Mouse (Mus musculus): ENCODE results near the gene Lyve1. TPM values are rescaled to one million over a fixed set of nuclear protein-coding genes. Genes with fewer than 3 reads are reported as not detected.
"Not testable (repeated sequence)": the region's sequence is repeated elsewhere in the genome, so short reads cannot be mapped to it uniquely, and the experiment has no call there.

Gene Lyve1
- 2.1 and 2.8 TPM in 2 replicates for polyA plus RNA-seq (2014; fragmentation: Nextera tagmentation; extraction: Ambion mirVana)

DNA sequence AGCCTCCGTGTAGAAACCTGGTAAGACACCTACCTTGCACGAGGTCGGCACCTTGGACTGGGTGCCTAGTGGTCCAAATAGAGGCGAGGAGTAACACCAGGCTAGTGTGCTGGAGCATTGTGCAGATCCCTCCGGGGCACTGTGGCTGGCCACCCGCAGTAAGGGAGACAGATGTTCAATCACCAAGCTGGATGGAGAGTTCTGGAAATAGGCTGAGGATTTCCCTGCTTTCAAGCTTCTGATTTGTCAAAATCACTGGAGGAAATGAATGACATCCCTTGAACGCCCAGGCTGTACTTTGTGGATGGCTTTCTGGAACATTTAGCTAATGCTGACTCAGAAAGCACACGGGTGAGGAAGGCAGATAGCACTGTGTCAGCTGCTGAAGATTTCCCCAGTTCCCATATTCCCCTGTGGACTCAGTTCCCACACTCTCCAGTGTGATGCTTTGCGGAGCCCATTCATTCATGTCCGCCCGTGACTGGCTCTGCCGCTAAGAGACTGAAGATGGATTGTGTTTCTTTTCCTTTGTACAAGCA, at the start of gene Lyve1:
Lyve1 (minus strand) TSS at position 489 of the 539 bp plus-strand sequence.
- no peaks in the 10 kb centered on the region for H3K9me3 ChIP-seq (ENCODE audit: control insufficient read depth, low read length)
- no peak within 1 kb of the TSS for H3K9ac ChIP-seq (ENCODE audit: low read length)
- H3K36me3 ChIP-seq (ENCODE audit: control insufficient read depth, insufficient read depth, low read length), result no peaks in the 10 kb centered on the region
- DNase-seq (ENCODE audit: low spot score) (no peak), ATAC-seq (replicated peaks; ENCODE audit: low FRiP score) (no peak)
- H3K27me3 ChIP-seq (ENCODE audit: control insufficient read depth, insufficient read depth, low read length), result no peaks in the 10 kb centered on the region
- H3K4me3 ChIP-seq (ENCODE audit: low read depth, low read length), result no peak within 1 kb of the TSS
- 83% methylated on average over 12 of the region's 12 CpGs for WGBS
- H3K4me1 ChIP-seq (replicated peaks; ENCODE audit: control insufficient read depth, insufficient read depth, low read length), result 0 out of 2 replicates have a peak, but pooled peaks cover 4% of the 10 kb centered on the region
- no peak within 1 kb of the TSS for H3K27ac ChIP-seq (ENCODE audit: low read depth, low read length)
- H3K4me2 ChIP-seq (ENCODE audit: low read depth, low read length, severe bottlenecking), result no peak within 1 kb of the TSS

DNA sequence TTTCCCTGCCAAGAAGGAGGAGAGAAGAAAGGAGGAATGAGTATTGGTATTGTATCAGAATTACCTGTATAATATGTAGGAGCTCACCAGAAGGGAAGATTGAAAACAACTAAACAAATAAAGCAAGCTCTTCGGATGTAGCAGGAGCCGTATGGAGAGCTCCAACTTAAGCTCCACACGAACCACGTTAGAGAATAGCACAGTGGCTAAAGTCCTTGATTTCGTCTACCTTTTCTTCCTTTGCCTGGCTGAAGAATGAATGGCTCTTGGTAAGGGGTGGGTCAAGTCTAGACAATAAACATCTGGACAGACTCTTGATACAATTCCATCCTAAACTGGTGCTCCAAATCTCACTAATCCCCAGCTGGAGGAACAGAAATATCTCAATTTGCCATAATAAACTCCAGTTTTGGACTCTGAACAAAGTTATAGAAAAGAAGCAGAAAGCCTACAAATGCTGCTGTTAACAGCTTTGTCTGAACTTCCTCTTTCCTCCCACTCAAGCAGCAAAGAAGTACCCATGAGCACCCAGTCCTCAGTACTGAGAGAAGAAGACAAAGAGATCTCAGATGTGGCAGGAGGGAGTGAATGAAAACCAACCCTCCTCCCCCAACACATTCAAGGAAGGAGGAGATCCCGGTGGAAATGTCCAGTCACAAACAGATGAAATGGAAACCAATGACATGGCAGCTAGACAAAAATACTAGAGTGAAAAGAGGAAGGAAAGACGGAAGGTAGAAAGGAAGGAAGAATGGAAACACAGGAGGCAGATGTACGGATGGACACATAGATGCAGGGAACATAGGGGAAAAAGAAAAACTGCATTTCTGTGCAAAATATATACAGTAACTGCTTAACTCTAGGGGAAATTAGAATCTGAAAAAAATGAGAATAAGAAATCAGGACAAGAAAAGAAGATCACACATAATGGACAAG, 45.4 kb upstream of the Lyve1 start:
- DNase-seq (ENCODE audit: low spot score) (no peak), ATAC-seq (replicated peaks; ENCODE audit: low FRiP score) (no peak)
- Histone ChIP-seq H3K9me3 (ENCODE audit: control insufficient read depth, low read length) (no peaks in the 10 kb centered on the region), H3K36me3 (ENCODE audit: control insufficient read depth, insufficient read depth, low read length) (no peaks in the 10 kb centered on the region), H3K4me2 (ENCODE audit: low read depth, low read length, severe bottlenecking) (no peak overlapping the region), H3K4me1 (replicated peaks; ENCODE audit: control insufficient read depth, insufficient read depth, low read length) (no peaks in the 10 kb centered on the region), H3K9ac (ENCODE audit: low read length) (no peak overlapping the region), H3K27me3 (ENCODE audit: control insufficient read depth, insufficient read depth, low read length) (no peaks in the 10 kb centered on the region), H3K4me3 (ENCODE audit: low read depth, low read length) (no peak overlapping the region), H3K27ac (ENCODE audit: low read depth, low read length) (no peak overlapping the region)
- WGBS, result 77% methylated on average over 8 of the region's 8 CpGs

DNA sequence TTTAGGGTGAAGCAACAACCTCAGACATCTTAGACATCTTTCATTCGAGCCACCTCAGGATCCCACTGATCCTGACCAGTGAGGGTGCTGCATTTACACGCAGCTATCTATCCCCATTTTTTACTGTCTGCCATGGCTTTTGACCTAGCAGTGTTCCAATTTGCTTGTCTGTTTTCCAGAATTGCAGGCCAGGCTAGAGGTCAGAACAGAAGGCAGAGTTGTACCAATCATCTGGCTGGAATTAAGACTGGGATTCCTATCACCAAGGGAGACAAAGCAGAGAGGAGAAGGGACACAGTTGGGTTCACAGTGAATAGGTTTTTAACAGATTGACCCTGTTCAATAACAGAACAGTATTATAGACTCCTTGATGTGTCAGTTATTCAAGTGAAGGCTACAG, 43.5 kb upstream of the Lyve1 start:
- ATAC-seq (replicated peaks; ENCODE audit: low FRiP score), result no peak
- no peak overlapping the region for H3K9ac ChIP-seq (ENCODE audit: low read length)
- no peak for DNase-seq (ENCODE audit: low spot score)
- 81% methylated on average over 2 of the region's 2 CpGs for WGBS
- no peaks in the 10 kb centered on the region for H3K9me3 ChIP-seq (ENCODE audit: control insufficient read depth, low read length)
- H3K27ac ChIP-seq (ENCODE audit: low read depth, low read length), result no peak overlapping the region
- no peak overlapping the region for H3K4me3 ChIP-seq (ENCODE audit: low read depth, low read length)
- no peaks in the 10 kb centered on the region for H3K4me1 ChIP-seq (replicated peaks; ENCODE audit: control insufficient read depth, insufficient read depth, low read length)
- H3K4me2 ChIP-seq (ENCODE audit: low read depth, low read length, severe bottlenecking), result no peak overlapping the region
- H3K36me3 ChIP-seq (ENCODE audit: control insufficient read depth, insufficient read depth, low read length), result no peaks in the 10 kb centered on the region
- no peaks in the 10 kb centered on the region for H3K27me3 ChIP-seq (ENCODE audit: control insufficient read depth, insufficient read depth, low read length)

DNA sequence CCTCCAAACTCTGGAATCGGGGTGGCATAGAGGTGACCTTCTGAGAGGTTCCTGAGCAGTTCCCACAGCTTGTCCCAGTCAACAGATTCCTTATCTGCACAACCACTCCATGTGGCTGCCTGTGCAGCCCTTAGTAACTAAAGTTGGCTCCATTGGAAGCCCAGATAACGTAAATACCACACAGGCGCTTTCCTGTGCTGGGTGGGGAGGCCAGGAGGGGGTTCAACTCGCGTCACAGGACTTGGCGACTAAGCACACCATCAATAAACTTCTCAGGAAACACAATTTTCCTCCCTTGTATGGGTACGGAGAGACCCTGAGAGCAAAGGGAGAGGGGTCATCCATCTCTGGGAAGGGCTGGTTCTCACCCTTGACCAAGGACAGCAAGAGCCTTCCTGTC, 40.2 kb upstream of the Lyve1 start:
- 89% methylated on average over 7 of the region's 7 CpGs for WGBS
- H3K4me3 ChIP-seq (ENCODE audit: low read depth, low read length), result no peak overlapping the region

DNA sequence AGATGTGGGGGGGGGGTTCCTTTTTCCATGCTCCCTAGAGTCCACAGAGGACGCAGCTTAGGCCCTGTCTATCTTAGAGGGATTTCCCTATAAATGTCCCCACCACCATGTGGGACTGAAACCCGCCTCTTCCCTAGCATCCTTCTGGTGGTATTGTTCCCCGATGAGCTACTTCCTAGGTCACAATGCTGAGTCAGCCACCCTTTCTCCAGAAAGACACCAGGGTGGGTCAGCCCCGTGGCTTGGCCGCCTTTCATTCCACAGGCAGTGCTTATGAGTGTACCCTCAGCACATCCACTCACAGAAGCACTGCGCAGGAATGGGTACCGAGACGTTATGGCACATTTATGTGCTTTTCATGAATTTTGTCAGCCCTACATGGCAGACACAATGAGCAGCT, 34.2 kb upstream of the Lyve1 start:
- Histone ChIP-seq H3K4me2 (ENCODE audit: low read depth, low read length, severe bottlenecking) (no peak overlapping the region), H3K27me3 (ENCODE audit: control insufficient read depth, insufficient read depth, low read length) (no peaks in the 10 kb centered on the region), H3K4me1 (replicated peaks; ENCODE audit: control insufficient read depth, insufficient read depth, low read length) (no peaks in the 10 kb centered on the region), H3K36me3 (ENCODE audit: control insufficient read depth, insufficient read depth, low read length) (no peaks in the 10 kb centered on the region), H3K4me3 (ENCODE audit: low read depth, low read length) (no peak overlapping the region), H3K27ac (ENCODE audit: low read depth, low read length) (no peak overlapping the region), H3K9me3 (ENCODE audit: control insufficient read depth, low read length) (no peaks in the 10 kb centered on the region), H3K9ac (ENCODE audit: low read length) (no peak overlapping the region)
- WGBS, result 89% methylated on average over 8 of the region's 8 CpGs
- ATAC-seq (replicated peaks; ENCODE audit: low FRiP score), result no peak
- DNase-seq (ENCODE audit: low spot score), result no peak

More for the DNA sequence above, 40.2 kb upstream of the Lyve1 start:
- Histone ChIP-seq H3K9ac (ENCODE audit: low read length) (no peak overlapping the region), H3K27me3 (ENCODE audit: control insufficient read depth, insufficient read depth, low read length) (no peaks in the 10 kb centered on the region), H3K4me2 (ENCODE audit: low read depth, low read length, severe bottlenecking) (no peak overlapping the region), H3K27ac (ENCODE audit: low read depth, low read length) (no peak overlapping the region), H3K9me3 (ENCODE audit: control insufficient read depth, low read length) (no peaks in the 10 kb centered on the region), H3K4me1 (replicated peaks; ENCODE audit: control insufficient read depth, insufficient read depth, low read length) (no peaks in the 10 kb centered on the region), H3K36me3 (ENCODE audit: control insufficient read depth, insufficient read depth, low read length) (no peaks in the 10 kb centered on the region)
- DNase-seq (ENCODE audit: low spot score) (no peak), ATAC-seq (replicated peaks; ENCODE audit: low FRiP score) (no peak)

DNA sequence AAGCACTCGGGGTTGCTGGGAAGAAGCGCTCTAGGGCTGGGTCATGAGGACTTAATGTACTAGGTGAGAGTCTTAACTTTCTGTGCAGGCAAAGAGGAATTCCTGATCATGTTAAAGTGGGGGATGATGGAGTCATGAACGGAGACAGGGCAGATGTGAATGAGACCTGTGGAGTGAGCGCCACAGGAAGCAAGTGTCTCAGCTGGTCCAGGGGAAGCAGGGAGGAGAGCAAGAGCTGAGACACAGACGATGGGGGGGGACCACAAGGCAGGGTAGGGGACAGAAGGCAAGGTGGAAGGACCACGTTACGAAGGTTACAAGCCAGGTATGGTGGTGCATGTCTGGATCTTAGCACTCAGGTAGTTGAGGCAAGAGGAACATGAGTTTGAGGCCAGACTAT, 33.4 kb upstream of the Lyve1 start:
- Histone ChIP-seq H3K9me3 (ENCODE audit: control insufficient read depth, low read length) (no peaks in the 10 kb centered on the region), H3K4me3 (ENCODE audit: low read depth, low read length) (no peak overlapping the region), H3K36me3 (ENCODE audit: control insufficient read depth, insufficient read depth, low read length) (no peaks in the 10 kb centered on the region), H3K27me3 (ENCODE audit: control insufficient read depth, insufficient read depth, low read length) (no peaks in the 10 kb centered on the region), H3K4me1 (replicated peaks; ENCODE audit: control insufficient read depth, insufficient read depth, low read length) (no peaks in the 10 kb centered on the region), H3K9ac (ENCODE audit: low read length) (no peak overlapping the region), H3K4me2 (ENCODE audit: low read depth, low read length, severe bottlenecking) (no peak overlapping the region), H3K27ac (ENCODE audit: low read depth, low read length) (no peak overlapping the region)
- ATAC-seq (replicated peaks; ENCODE audit: low FRiP score), result no peak
- no peak for DNase-seq (ENCODE audit: low spot score)
- 93% methylated on average over 7 of the region's 7 CpGs for WGBS

DNA sequence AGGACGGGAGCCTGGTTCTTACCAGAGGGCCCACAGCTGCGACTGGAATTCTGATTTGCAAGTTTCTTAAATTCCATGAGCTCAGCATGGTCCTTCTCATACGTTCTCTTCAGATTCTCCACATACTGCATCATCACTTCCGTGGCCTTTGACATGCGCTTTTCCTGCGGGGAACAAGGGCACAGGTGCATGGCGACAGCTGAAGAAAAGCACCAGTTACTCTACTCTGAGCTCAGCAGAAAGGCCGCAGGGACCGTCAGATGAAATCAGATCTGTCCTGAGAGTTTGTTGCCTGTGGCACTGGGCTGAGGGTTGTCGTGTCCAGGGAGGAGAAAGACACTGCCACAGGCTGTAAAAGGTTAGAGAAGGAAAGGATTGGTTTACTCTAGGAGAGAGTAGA, 32.7 kb upstream of the Lyve1 start:
- not testable (repeated sequence) for H3K9ac ChIP-seq (ENCODE audit: low read length); DNase-seq (ENCODE audit: low spot score); H3K4me2 ChIP-seq (ENCODE audit: low read depth, low read length, severe bottlenecking); H3K4me1 ChIP-seq (replicated peaks; ENCODE audit: control insufficient read depth, insufficient read depth, low read length); ATAC-seq (replicated peaks; ENCODE audit: low FRiP score); H3K9me3 ChIP-seq (ENCODE audit: control insufficient read depth, low read length); H3K4me3 ChIP-seq (ENCODE audit: low read depth, low read length); H3K27me3 ChIP-seq (ENCODE audit: control insufficient read depth, insufficient read depth, low read length); H3K36me3 ChIP-seq (ENCODE audit: control insufficient read depth, insufficient read depth, low read length); H3K27ac ChIP-seq (ENCODE audit: low read depth, low read length)
- 84% methylated on average over 10 of the region's 10 CpGs for WGBS

DNA sequence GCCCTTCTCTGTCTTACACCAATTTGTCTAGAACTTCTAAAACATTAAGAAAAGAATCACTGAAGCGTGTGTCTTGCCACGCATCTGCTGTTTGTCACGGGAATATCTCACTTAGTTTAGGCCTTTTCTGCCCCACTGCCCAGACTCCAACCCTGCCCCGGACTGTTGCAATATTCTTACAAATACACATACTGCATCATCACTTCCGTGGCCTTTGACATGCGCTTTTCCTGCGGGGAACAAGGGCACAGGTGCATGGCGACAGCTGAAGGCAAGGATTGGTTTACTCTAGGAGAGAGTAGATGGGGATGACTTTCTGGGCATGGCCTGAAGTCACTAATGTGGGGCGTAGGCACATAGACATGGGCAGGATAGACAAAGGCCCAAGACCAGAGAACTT, 31.6 kb upstream of the Lyve1 start:
- no peaks in the 10 kb centered on the region for H3K27me3 ChIP-seq (ENCODE audit: control insufficient read depth, insufficient read depth, low read length)
- no peaks in the 10 kb centered on the region for H3K9me3 ChIP-seq (ENCODE audit: control insufficient read depth, low read length)
- no peak overlapping the region for H3K9ac ChIP-seq (ENCODE audit: low read length)
- no peak for ATAC-seq (replicated peaks; ENCODE audit: low FRiP score)
- no peak overlapping the region for H3K4me3 ChIP-seq (ENCODE audit: low read depth, low read length)
- no peaks in the 10 kb centered on the region for H3K4me1 ChIP-seq (replicated peaks; ENCODE audit: control insufficient read depth, insufficient read depth, low read length)
- no peaks in the 10 kb centered on the region for H3K36me3 ChIP-seq (ENCODE audit: control insufficient read depth, insufficient read depth, low read length)
- no peak for DNase-seq (ENCODE audit: low spot score)
- no peak overlapping the region for H3K4me2 ChIP-seq (ENCODE audit: low read depth, low read length, severe bottlenecking)
- WGBS, result 93% methylated on average over 9 of the region's 9 CpGs
- no peak overlapping the region for H3K27ac ChIP-seq (ENCODE audit: low read depth, low read length)
